Mouse (Mus musculus) forebrain, embryonic 11.5 days (tissue): ENCODE data around the gene Kndc1. TPM values are rescaled to one million over a fixed set of nuclear protein-coding genes. Genes with fewer than 3 reads are reported as not detected.

ENCODE experiments used
- ATAC-seq: fragments of 200-750 bp; cut with Nextera tagmentation; replicated peaks from 2 replicates; pipeline ENCODE4 v1.8.0; 2017; ENCODE audit warnings: moderate TSS enrichment; ENCODE audit not compliant: low FRiP score
- DNase-seq: peaks from one replicate; pipeline ENCODE4 v3.0.0-alpha.2; 2017; ENCODE audit warnings: low spot score
- H3K27ac ChIP-seq: fragments of 300-500 bp; sonication (generic); 2 replicates; pipeline ENCODE4 v1.5.1; 2014; ENCODE audit warnings: low read depth, low read length
- H3K27me3 ChIP-seq: fragments of 300-500 bp; sonication (generic); 2 replicates; pipeline ENCODE4 v1.6.1; 2014; ENCODE audit warnings: mild to moderate bottlenecking, low read length, mixed read lengths; ENCODE audit not compliant: control insufficient read depth, insufficient read depth
- H3K36me3 ChIP-seq: fragments of 300-500 bp; sonication (generic); 2 replicates; pipeline ENCODE4 v1.6.1; 2014; ENCODE audit warnings: mild to moderate bottlenecking, low read length, moderate library complexity, mixed read lengths; ENCODE audit not compliant: control insufficient read depth, insufficient read depth
- H3K4me1 ChIP-seq: fragments of 300-500 bp; sonication (generic); replicated peaks from 2 replicates; pipeline ENCODE4 v1.6.1; 2014; ENCODE audit warnings: low read length, mixed read lengths; ENCODE audit not compliant: control insufficient read depth, insufficient read depth
- H3K4me2 ChIP-seq: fragments of 300-500 bp; sonication (generic); 2 replicates; pipeline ENCODE4 v1.6.1; 2014; ENCODE audit warnings: low read depth, mild to moderate bottlenecking, low read length, moderate library complexity, mixed read lengths; ENCODE audit not compliant: severe bottlenecking
- H3K4me3 ChIP-seq: fragments of 300-500 bp; sonication (generic); 2 replicates; pipeline ENCODE4 v1.5.1; 2014; ENCODE audit warnings: low read depth, low read length
- H3K9ac ChIP-seq: fragments of 300-500 bp; sonication (generic); 2 replicates; pipeline ENCODE4 v1.6.1; 2014; ENCODE audit warnings: low read length
- H3K9me3 ChIP-seq: fragments of 300-500 bp; sonication (generic); 2 replicates; pipeline ENCODE4 v1.6.1; 2016; ENCODE audit warnings: low read length, mixed read lengths; ENCODE audit not compliant: control insufficient read depth
- WGBS: fragments of 180-500 bp; shearing (Covaris S2); extraction: QIAGEN DNeasy Blood & Tissue Kit; methylation state at CpG from one replicate; pipeline ENCODE4 v1.1.7; 2014; 5-methylcytosine and 5-hydroxymethylcytosine counted together
- polyA plus RNA-seq: library from polyadenylated mRNA; unstranded; fragments of >200 nt; fragmentation: Nextera tagmentation; extraction: Ambion mirVana; gene quantifications from 2 replicates; pipeline ENCODE4 v1.2.1, GENCODE M21; 2014

The Kndc1 gene
- polyA plus RNA-seq, 1 experiment from 2014 or later = 0.44 TPM

DNA sequence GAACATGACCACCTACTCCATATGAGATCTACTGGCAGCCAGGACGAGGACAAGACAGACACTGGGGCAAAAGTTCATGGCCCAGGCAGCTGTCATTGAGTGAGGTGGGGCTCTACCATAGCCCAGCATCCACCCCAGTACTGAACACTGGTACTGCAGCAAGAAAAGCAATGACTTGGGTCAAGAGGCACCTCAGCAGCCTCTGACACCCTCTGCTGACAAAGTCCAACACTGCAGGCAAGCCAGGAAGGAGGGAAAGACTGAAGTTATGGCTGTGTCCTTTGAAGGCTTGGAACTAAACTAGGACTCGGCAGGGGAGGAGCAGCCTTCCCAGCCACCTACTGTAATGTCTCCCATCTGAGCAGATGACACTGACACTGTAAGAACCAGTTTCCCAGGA, 30.2 kb upstream of the Kndc1 start:
- 57% methylated on average over 2 of the region's 2 CpGs for WGBS
- DNase-seq = no peak
- Histone ChIP-seq H3K27me3 (no peaks in the 10 kb centered on the region), H3K4me2 (no peak overlapping the region), H3K9me3 (no peaks in the 10 kb centered on the region), H3K36me3 (no peaks in the 10 kb centered on the region), H3K4me1 (no peaks in the 10 kb centered on the region), H3K9ac (no peak overlapping the region), H3K27ac (no peak overlapping the region), H3K4me3 (no peak overlapping the region)
- ATAC-seq = no peak

DNA sequence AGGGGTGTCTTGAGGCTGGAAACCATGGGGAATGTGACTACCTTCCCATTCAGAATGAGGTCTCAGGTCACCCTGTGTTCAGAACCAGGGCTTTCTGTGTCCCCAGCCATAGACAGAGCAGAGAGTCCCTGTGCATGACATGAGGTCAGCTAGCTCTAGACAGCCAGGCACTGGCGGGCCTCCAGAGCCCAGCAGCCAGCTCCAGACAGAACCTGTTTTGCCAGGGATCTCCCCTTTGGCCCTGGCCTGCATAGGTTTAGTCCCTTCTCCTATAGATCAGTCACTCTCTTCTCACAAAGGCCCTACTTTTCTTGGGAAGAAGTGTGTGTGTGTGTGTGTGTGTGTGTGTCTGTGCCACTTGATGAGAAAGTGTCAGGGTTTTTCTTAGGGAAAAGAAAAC, 29.6 kb upstream of the Kndc1 start:
- 77% methylated on average over 1 of the region's 1 CpGs for WGBS
- no peak for ATAC-seq

DNA sequence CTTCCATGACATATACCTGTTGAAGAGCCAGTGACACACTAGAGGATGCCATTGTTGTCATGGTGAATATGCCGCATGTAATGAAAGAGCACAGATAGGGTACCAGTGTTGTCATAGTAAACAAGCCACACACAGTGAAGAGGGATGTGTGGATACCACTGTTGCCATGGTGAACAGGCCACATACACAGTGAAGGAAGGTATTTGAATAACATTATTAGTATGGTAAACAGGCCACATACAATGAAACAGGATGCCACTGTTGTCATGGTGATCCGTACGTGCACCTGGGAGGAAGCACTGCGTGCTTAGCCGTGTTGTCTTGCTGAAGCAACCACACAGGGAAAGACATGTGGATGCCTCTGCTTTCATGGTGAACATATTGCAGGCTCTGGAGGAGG, 23.5 kb upstream of the Kndc1 start:
- H3K9me3 ChIP-seq = no peaks in the 10 kb centered on the region
- no peaks in the 10 kb centered on the region for H3K27me3 ChIP-seq
- no peak overlapping the region for H3K9ac ChIP-seq
- no peak overlapping the region for H3K4me2 ChIP-seq
- 89% methylated on average over 5 of the region's 5 CpGs for WGBS
- no peak overlapping the region for H3K4me3 ChIP-seq
- no peaks in the 10 kb centered on the region for H3K36me3 ChIP-seq
- DNase-seq (no peak), ATAC-seq (no peak)
- no peaks in the 10 kb centered on the region for H3K4me1 ChIP-seq
- H3K27ac ChIP-seq = no peak overlapping the region

More for the DNA sequence above, 29.6 kb upstream of the Kndc1 start:
- H3K36me3 ChIP-seq = no peaks in the 10 kb centered on the region
- no peak overlapping the region for H3K4me2 ChIP-seq
- H3K27me3 ChIP-seq = no peaks in the 10 kb centered on the region
- H3K9ac ChIP-seq = no peak overlapping the region
- H3K4me3 ChIP-seq = no peak overlapping the region
- no peak overlapping the region for H3K27ac ChIP-seq
- no peak for DNase-seq
- H3K4me1 ChIP-seq = no peaks in the 10 kb centered on the region
- H3K9me3 ChIP-seq = no peaks in the 10 kb centered on the region

DNA sequence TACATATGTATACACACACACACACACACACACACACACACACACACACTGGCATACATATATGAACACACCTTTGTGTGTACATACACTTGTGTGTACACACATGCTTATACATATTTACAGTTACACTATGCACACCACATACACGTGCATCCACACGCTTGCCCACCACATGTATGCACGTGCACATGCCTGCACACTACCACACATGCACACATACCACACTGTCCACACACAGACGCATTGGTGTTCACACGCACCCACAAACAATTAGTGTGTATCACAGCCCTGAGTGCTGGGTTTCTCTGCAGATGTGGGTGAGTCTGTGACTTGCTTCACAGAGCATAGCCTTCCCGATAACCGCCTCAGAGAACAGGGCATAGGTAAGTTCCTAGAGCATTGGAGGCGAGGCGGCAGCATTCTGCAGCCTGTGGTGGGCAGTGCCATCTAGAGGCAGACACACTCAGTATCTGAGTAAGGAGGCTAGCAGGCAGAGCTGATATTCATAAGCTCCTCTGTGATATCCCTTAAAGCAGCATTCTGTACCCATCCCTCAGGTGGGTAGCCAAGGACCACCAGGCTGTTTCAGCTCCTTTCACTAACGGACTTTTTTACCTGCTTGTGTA, 17.2 kb upstream of the Kndc1 start:
- H3K36me3 ChIP-seq = no peaks in the 10 kb centered on the region
- DNase-seq (no peak), ATAC-seq (no peak)
- 71% methylated on average over 10 of the region's 10 CpGs for WGBS
- no peaks in the 10 kb centered on the region for H3K4me1 ChIP-seq
- H3K4me3 ChIP-seq = no peak overlapping the region
- H3K4me2 ChIP-seq = no peak overlapping the region
- no peaks in the 10 kb centered on the region for H3K27me3 ChIP-seq
- no peaks in the 10 kb centered on the region for H3K9me3 ChIP-seq
- H3K27ac ChIP-seq = no peak overlapping the region
- no peak overlapping the region for H3K9ac ChIP-seq

DNA sequence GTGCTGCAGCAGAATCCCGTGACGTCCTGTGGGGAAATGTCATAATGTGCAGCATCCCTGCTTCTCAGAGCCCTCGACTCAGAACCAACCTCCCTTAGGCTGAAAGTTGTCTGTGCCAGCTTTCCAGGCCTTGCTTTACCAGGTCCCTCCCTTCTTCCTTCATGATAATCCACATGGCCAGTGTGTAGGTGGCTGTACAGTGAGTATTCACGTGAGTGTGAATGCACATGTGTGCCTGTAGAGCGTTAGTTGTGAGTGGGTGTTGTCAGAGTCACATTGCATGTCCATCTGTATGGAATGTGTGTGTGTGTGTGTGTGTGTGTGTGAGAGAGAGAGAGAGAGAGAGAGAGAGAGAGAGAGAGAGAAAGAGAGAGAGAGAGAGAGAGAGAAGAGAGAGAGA, 16.4 kb upstream of the Kndc1 start:
- no peak overlapping the region for H3K27ac ChIP-seq
- DNase-seq (no peak), ATAC-seq (no peak)
- H3K36me3 ChIP-seq = no peaks in the 10 kb centered on the region
- WGBS = 76% methylated on average over 5 of the region's 5 CpGs
- no peak overlapping the region for H3K4me3 ChIP-seq
- H3K9me3 ChIP-seq = no peaks in the 10 kb centered on the region
- no peaks in the 10 kb centered on the region for H3K4me1 ChIP-seq
- no peak overlapping the region for H3K4me2 ChIP-seq
- H3K9ac ChIP-seq = no peak overlapping the region
- no peaks in the 10 kb centered on the region for H3K27me3 ChIP-seq

DNA sequence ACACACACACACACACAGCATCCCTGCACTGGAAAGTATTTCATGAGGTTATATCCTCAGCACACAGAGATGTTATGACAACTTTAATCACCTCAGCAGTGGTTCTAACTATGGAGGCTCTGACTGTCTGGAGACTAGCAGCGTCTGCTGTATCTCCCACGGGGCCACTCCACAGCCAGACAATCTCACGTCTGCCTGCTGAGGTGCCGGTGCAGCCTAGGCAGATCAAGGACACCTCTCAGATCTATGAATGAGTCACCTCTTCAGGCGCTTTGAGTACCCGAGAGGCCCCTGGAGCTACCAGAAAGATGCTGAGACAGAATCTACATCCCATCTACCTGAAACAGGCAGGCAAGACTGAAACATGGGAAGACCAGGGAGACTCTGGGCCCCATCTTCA, 15.9 kb upstream of the Kndc1 start:
- no peaks in the 10 kb centered on the region for H3K36me3 ChIP-seq
- H3K9me3 ChIP-seq = no peaks in the 10 kb centered on the region
- 77% methylated on average over 6 of the region's 6 CpGs for WGBS
- H3K4me1 ChIP-seq = no peaks in the 10 kb centered on the region
- no peak overlapping the region for H3K9ac ChIP-seq
- no peak overlapping the region for H3K27ac ChIP-seq
- ATAC-seq (no peak), DNase-seq (no peak)
- no peak overlapping the region for H3K4me3 ChIP-seq
- H3K27me3 ChIP-seq = no peaks in the 10 kb centered on the region
- H3K4me2 ChIP-seq = no peak overlapping the region

DNA sequence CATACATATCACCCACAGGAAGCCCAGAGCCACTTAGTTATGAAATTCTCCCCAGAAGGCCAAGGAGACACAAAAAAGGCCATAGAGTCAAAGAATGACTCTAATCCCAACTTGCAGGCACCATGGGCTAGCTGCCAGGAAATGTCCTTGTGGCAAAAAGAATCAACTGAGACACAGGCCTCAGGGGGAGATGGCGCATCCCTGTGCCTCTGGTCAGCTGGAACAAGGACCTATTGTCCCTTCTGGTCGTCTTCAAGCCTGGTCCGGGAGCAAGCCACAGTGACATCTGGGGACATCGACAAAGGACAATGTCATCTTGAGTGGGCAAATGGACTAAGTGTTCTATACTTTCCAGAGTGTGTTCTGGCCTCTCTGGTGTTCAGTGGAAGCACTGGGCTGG, 11.0 kb upstream of the Kndc1 start:
- Histone ChIP-seq H3K4me1 (no peaks in the 10 kb centered on the region), H3K27me3 (no peaks in the 10 kb centered on the region), H3K9me3 (no peaks in the 10 kb centered on the region), H3K9ac (no peak overlapping the region), H3K27ac (no peak overlapping the region), H3K4me2 (no peak overlapping the region), H3K4me3 (no peak overlapping the region), H3K36me3 (no peaks in the 10 kb centered on the region)
- ATAC-seq (no peak), DNase-seq (no peak)
- WGBS = 84% methylated on average over 4 of the region's 4 CpGs

DNA sequence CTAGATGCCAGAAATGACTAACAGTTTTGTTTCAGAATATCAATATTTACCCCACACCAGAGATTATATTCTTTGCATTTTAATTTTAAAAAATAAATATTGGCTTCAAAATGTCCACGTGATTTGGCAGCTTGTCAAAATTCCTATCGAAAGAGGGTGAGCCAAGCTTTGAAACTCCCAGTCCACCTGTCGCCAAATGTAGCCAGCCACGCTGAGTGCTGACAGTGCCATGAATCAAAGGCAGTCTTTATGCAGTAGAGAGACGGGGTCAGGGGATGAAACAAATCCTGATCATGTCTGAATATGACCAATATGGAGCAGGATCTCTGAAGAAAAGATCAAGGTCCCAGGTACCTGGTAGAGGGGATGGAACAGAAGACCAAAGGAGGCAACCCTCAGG, 2.7 kb upstream of the Kndc1 start:
- H3K9me3 ChIP-seq = no peaks in the 10 kb centered on the region
- peaks cover 25% of the 10 kb centered on the region for H3K27me3 ChIP-seq
- no peaks in the 10 kb centered on the region for H3K36me3 ChIP-seq
- H3K27ac ChIP-seq = no peak overlapping the region
- 85% methylated on average over 5 of the region's 5 CpGs for WGBS
- no peak for ATAC-seq
- DNase-seq = no peak
- H3K4me2 ChIP-seq = no peak overlapping the region
- H3K9ac ChIP-seq = no peak overlapping the region
- no peak overlapping the region for H3K4me3 ChIP-seq
- no peaks in the 10 kb centered on the region for H3K4me1 ChIP-seq

DNA sequence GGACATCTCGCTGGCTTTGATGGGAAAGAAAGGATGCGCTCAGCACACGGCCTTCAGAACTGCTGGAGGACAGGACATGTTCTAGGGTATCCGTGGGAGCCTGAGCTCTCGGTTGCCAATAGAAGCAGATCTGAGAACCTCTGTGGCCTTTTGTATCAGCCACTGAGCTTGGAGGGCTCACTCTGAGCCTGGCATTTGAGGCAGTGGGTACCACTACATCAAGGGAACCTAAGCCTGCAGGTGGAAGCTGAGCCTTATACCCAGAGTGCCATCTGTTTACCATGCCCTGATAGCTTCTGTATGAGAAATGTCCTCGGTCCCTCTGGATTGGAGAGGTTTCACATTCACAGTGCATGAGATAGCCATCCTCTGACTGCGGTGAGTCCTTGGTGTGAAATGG, 1.8 kb downstream of the Kndc1 start:
- no peak for DNase-seq
- H3K4me2 ChIP-seq = no peak overlapping the region
- 82% methylated on average over 7 of the region's 7 CpGs for WGBS
- no peak for ATAC-seq
- H3K9me3 ChIP-seq = no peaks in the 10 kb centered on the region
- no peak overlapping the region for H3K27ac ChIP-seq
- no peaks in the 10 kb centered on the region for H3K4me1 ChIP-seq
- H3K4me3 ChIP-seq = no peak overlapping the region
- H3K27me3 ChIP-seq = peaks cover 25% of the 10 kb centered on the region
- no peak overlapping the region for H3K9ac ChIP-seq
- H3K36me3 ChIP-seq = no peaks in the 10 kb centered on the region
